Mouse (Mus musculus) lung, postnatal 0 days (tissue): ENCODE measurements around the gene Rrnad1. TPM values are rescaled to one million over a fixed set of nuclear protein-coding genes. Genes with fewer than 3 reads are reported as not detected.
A peak's percentile ranks its signal among the peaks of the same experiment; 100 is the strongest.

Experiments
- ATAC-seq: fragments of 200-750 bp; cut with Nextera tagmentation; 2 replicates; pipeline ENCODE4 v1.8.0; 2017; ENCODE audit warnings: moderate library complexity
- DNase-seq: peaks from one replicate; pipeline ENCODE4 v3.0.0-alpha.2; 2016; ENCODE audit warnings: low spot score
- H3K27ac ChIP-seq: fragments of 300-500 bp; sonication (generic); 2 replicates; pipeline ENCODE4 v1.5.1; 2014; ENCODE audit warnings: antibody characterized with exemption, mild to moderate bottlenecking, low read length, mixed read lengths
- H3K27me3 ChIP-seq: fragments of 300-500 bp; sonication (generic); replicated peaks from 2 replicates; pipeline ENCODE4 v1.6.1; 2014; ENCODE audit warnings: low read length, mixed read lengths; ENCODE audit not compliant: insufficient read depth
- H3K36me3 ChIP-seq: fragments of 300-500 bp; sonication (generic); 2 replicates; pipeline ENCODE4 v1.6.1; 2014; ENCODE audit warnings: low read length, mixed read lengths; ENCODE audit not compliant: insufficient read depth
- H3K4me1 ChIP-seq: fragments of 300-500 bp; sonication (generic); 2 replicates; pipeline ENCODE4 v1.6.1; 2014; ENCODE audit warnings: antibody characterized with exemption, low read depth, low read length, mixed read lengths; ENCODE audit not compliant: insufficient read depth
- H3K4me2 ChIP-seq: fragments of 300-500 bp; sonication (generic); replicated peaks from 2 replicates; pipeline ENCODE4 v1.6.1; 2014; ENCODE audit warnings: low read depth, mild to moderate bottlenecking, low read length, moderate library complexity, mixed read lengths
- H3K4me3 ChIP-seq: fragments of 300-500 bp; sonication (generic); 2 replicates; pipeline ENCODE4 v1.5.1; 2014; ENCODE audit warnings: low read depth, low read length
- H3K9ac ChIP-seq: fragments of 300-500 bp; sonication (generic); replicated peaks from 2 replicates; pipeline ENCODE4 v1.6.1; 2014; ENCODE audit warnings: low read depth, mild to moderate bottlenecking
- H3K9me3 ChIP-seq: fragments of 300-500 bp; sonication (generic); 2 replicates; pipeline ENCODE4 v1.6.1; 2016; ENCODE audit warnings: low read length, mixed read lengths
- CTCF ChIP-seq: IDR thresholded peaks from 2 replicates; pipeline ENCODE4 v1.5.1; 2016; ENCODE audit warnings: antibody characterized with exemption, mild to moderate bottlenecking
- EP300 ChIP-seq: IDR thresholded peaks from 2 replicates; pipeline ENCODE4 v1.6.1; 2016; ENCODE audit warnings: antibody characterized with exemption, mild to moderate bottlenecking, control low read depth
- WGBS: fragments of 180-500 bp; shearing (Covaris S2); extraction: QIAGEN DNeasy Blood & Tissue Kit; methylation state at CpG from one replicate; pipeline ENCODE4 v1.1.7; 2014; 5-methylcytosine and 5-hydroxymethylcytosine counted together
- polyA plus RNA-seq: library from polyadenylated mRNA; unstranded; fragments of >200 nt; fragmentation: Nextera tagmentation; extraction: Ambion mirVana; gene quantifications from 2 replicates; pipeline ENCODE4 v1.2.1, GENCODE M21; 2015

Rrnad1 gene
- polyA plus RNA-seq, result 10.8 and 11.2 TPM in 2 replicates

DNA sequence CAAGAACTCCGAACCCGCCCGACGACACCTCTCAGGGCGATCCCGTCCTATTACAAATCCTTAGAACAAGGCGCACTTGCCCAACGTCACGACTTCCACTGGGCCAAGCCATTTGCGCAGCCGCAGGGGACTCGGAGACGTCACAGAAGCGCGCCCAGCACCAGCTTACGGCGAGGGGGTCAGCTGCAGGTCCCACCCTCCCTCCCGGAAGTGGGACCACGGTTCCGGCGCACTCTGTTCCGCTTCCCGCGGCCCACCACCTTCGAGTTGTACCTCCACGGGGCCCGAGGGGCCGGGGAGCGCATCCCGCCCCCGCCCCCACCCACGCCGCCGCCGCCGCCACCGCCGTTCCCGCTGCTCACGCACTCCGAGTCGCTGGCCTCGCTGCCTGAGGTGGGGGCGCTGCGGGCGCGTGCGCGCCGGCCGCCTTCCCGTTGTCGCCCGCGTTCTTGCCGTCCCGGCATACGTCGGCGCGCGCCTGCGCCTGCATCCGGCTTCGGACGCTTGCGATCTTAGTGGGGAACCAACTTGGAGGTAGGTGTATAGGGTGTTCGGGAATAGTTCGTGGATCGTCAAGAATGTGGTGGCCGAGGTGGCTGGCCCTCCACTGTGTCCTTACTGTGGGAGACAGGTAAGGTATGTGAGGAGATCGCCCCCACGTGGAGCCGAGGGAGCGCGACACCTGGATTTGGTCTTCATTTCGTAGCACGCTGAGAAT is at the start of gene Rrnad1, which contains the start of gene Isg20l2:
TSS of gene Rrnad1 (minus strand) at position 640 of the 718 bp plus-strand sequence.
TSS of gene Isg20l2 (plus strand) at position 237 of the 718 bp plus-strand sequence.
- H3K4me3 ChIP-seq, result peak within 1 kb of the TSS; percentile 94
- no peaks in the 10 kb centered on the region for H3K27me3 ChIP-seq
- peak within 1 kb of the TSS; percentile 59 for H3K4me2 ChIP-seq
- peaks cover 6% of the 10 kb centered on the region for H3K4me1 ChIP-seq
- peaks cover 9% of the 10 kb centered on the region for H3K36me3 ChIP-seq
- peak within 1 kb of the TSS; percentile 92 for H3K27ac ChIP-seq
- DNase-seq, result peak; percentile 98
- TF ChIP-seq EP300, result no peak
- TF ChIP-seq CTCF, result peak; percentile 86
- WGBS, result 2% methylated on average over 56 of the region's 78 CpGs
- peak within 1 kb of the TSS; percentile 79 for H3K9ac ChIP-seq
- ATAC-seq, result peak; percentile 99
- H3K9me3 ChIP-seq, result no peaks in the 10 kb centered on the region

DNA sequence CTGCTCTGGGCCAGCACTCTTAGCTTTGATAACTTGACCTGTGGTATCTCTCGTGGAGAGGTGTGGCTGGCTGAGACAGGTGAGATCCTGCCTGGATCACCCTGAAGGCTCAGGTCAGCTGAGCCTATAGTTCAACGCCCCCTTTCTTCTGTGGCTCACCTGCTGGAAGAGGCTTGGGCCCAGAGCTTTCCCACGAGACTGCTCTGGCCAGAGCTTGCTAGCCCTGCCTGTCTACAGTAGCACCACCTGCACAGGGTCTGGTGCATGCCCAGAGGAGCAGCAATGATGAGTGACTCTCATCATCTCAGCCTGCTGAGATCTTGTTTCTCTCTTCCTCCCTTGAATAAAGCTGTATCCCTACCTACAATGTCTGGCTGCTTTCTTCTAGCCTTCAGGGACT is 49.6 kb upstream of the Rrnad1 start:
- ATAC-seq (no peak), DNase-seq (no peak)
- Histone ChIP-seq H3K4me2 (no peak overlapping the region), H3K36me3 (no peaks in the 10 kb centered on the region), H3K27ac (no peak overlapping the region), H3K9ac (no peak overlapping the region), H3K27me3 (no peaks in the 10 kb centered on the region), H3K9me3 (no peaks in the 10 kb centered on the region), H3K4me3 (no peak overlapping the region), H3K4me1 (peaks cover 26% of the 10 kb centered on the region; the same call in 1 of the 2 replicates)
- TF ChIP-seq EP300 (no peak), CTCF (no peak)
- WGBS, result 60% methylated on average over 3 of the region's 3 CpGs

DNA sequence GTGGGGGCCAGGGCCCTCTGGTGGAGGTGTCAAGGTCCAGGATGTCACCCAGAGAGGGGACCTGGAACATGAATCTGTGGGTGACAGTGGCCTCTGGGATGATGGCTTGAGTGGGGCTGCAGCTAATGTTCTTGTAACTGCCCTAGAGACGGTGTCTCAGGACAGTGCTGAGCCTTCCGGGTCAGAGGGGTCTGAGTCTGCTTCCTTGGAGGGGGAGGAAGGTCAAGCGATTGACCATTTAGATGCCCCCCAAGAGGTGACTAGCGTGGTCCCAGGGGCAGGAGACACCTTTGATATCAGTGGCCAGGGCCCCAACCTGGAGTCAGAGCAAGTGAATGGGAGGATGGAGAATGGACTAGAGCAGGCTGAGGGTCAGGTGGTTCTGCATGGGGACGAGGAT is 49.0 kb upstream of the Rrnad1 start:
- no peak overlapping the region for H3K4me2 ChIP-seq
- TF ChIP-seq EP300, result no peak
- no peak for TF ChIP-seq CTCF
- no peak overlapping the region for H3K27ac ChIP-seq
- H3K4me1 ChIP-seq, result peaks cover 24% of the 10 kb centered on the region; the same call in 1 of the 2 replicates
- H3K9ac ChIP-seq, result no peak overlapping the region
- H3K36me3 ChIP-seq, result no peaks in the 10 kb centered on the region
- ATAC-seq, result no peak
- WGBS, result 80% methylated on average over 5 of the region's 5 CpGs
- no peak for DNase-seq
- H3K4me3 ChIP-seq, result no peak overlapping the region
- H3K27me3 ChIP-seq, result no peaks in the 10 kb centered on the region
- H3K9me3 ChIP-seq, result no peaks in the 10 kb centered on the region

DNA sequence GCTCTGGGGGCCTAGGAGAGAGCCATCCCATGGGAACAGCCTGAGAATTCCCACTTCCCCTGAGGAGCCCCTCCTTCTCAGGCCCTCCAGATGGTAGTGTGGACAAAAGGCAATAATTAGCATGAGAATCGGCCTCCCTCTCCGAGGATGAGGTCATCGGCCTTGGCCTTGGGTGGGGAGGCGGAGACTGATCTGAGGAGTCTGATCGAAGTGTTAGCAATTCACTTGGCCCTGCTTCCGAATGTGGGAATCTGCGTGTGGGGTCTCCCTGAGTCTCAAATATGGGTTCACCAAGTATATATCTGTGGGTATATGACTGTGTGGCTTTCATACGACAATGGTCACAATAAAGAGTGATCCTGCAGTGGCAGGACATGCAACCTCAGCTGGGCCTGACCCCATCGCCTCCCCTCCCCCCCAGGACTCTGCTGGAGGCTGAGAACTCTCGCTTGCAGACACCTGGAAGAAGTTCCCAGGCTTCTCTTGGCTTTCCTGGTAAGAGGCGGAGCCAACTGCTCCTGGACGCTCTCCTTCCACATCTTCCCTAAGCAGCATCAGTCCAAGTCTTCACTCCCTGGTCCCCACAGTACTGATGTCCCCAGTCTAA is 44.0 kb upstream of the Rrnad1 start:
- 34% methylated on average over 12 of the region's 12 CpGs for WGBS
- Histone ChIP-seq H3K4me2 (peak overlapping the region; percentile 50), H3K9ac (no peak overlapping the region), H3K4me3 (peak overlapping the region; percentile 49; the same call in 1 of the 2 replicates), H3K9me3 (no peaks in the 10 kb centered on the region), H3K27me3 (0 out of 2 replicates have a peak, but pooled peaks cover 4% of the 10 kb centered on the region), H3K27ac (no peak overlapping the region), H3K4me1 (peaks cover 15% of the 10 kb centered on the region; the same call in 1 of the 2 replicates), H3K36me3 (no peaks in the 10 kb centered on the region)
- ATAC-seq (peak; percentile 41), DNase-seq (peak; percentile 48)
- TF ChIP-seq EP300 (no peak), CTCF (no peak)

DNA sequence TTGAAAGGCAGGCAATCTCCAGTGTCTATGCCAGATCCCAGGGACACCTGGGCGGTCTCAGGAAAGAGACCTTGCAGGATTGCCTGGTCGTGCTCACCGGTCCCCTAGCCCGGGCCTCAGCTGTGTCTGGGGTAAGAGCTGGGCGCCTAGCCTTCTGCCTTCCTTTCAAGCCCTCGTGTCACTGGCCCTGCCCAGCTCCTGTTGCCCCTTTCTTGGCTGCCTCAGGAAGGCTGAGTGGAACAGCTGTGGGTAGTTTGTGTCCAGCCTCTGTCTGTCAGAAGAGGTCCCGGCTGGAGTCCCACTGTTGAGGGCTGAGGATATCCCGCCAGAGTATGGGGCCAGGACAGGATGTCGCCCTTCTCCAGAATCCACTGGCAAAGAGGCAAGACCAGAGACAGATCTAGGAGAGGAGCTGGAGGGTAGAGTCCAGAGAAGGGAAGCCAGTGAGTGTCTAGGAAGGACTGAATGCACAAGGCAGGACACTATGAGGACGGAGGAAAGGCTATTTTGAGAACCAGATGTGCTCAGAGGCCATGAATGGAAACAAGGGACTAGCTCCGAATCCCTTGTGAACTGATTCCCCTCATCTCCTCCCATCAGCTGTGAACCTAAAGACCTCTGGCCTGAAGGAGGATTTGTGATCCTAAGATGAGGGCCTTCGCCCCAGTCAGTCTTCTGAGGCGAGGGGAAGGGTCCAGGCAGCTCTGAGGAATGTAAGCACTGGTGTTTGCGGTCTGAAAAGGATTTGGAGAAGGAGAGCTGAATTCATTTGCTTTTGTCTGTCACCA is 43.3 kb upstream of the Rrnad1 start:
- Histone ChIP-seq H3K27ac (peak overlapping the region; percentile 15; the same call in 1 of the 2 replicates), H3K4me1 (peaks cover 15% of the 10 kb centered on the region; the same call in 1 of the 2 replicates), H3K9me3 (no peaks in the 10 kb centered on the region), H3K4me3 (peak overlapping the region; percentile 49), H3K36me3 (no peaks in the 10 kb centered on the region), H3K4me2 (peak overlapping the region; percentile 50), H3K9ac (no peak overlapping the region), H3K27me3 (0 out of 2 replicates have a peak, but pooled peaks cover 4% of the 10 kb centered on the region)
- DNase-seq (no peak), ATAC-seq (peak; percentile 12; the same call in 1 of the 2 replicates)
- TF ChIP-seq CTCF (no peak), EP300 (no peak)
- 50% methylated on average over 14 of the region's 14 CpGs for WGBS
